Mouse (Mus musculus) heart, postnatal 25 days (tissue): ENCODE results near the gene Slc3a1. TPM values are rescaled to one million over a fixed set of nuclear protein-coding genes. Genes with fewer than 3 reads are reported as not detected.

Experiments used
- DNase-seq: peaks from one replicate; pipeline ENCODE4 v3.0.0; 2022; ENCODE audit warnings: low spot score
- intact Hi-C: fragments of 180-260 bp; cut with DNase I; formaldehyde crosslinking; loops from one replicate; pipeline ENCODE4 v1.15.1; 2025
- total RNA-seq, 2 experiments: library from RNA; stranded (reverse); gene quantifications; 2 replicates each; pipeline ENCODE4 v1.2.3; 2021

Gene Slc3a1
- total RNA-seq, 2 experiments from 2014 or later: not detected

- intact Hi-C loops: no loop called here
- no peak for DNase-seq
Observed at GRCm38 (mm10) chr17:85086501-85086900, 58.3 kb downstream of the Slc3a1 start.

DNA sequence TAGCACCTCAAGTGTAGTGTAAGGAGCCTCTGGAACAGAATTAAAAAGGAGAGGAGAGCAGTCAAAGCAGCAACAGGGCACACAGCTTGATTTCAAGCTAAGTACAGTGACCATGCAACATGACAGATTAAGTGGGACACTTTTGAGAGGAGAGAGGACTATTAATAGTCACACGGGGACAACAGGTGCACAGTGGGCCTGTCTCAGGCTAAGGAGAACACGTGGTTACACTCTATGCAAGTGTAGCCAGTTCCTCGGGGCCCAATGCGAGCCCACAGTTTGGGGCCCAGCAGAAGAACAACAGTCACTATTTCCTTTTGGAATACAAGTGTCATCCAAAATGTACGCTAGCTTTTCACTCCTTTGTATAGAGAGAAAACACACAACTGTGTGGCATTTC, 59.4 kb downstream of the Slc3a1 start:
- intact Hi-C loops: no loop called here
- DNase-seq: no peak

DNA sequence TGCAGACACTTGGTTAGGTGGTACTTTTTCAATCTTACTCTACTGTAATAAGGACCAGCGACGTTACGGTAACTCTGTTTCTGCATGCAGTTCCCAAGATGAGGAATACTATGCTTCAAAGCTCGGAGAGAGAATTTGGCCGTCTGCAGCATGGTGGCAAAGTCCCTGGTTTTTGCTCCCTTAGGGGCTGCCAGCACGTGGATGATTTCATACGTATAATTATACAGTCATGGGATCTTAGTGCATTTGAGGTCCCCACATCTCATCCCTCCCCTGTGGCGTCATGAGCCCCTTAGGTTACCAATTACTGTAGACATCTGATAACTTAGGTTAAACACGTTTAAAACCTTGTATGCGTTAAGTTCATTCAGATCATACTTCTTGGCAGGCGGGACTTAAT, 60.2 kb downstream of the Slc3a1 start:
- intact Hi-C loops: no loop called here
- no peak for DNase-seq

- intact Hi-C loops: no loop called here
- DNase-seq: no peak
Observed at GRCm38 (mm10) chr17:85089011-85089410, 60.8 kb downstream of the Slc3a1 start.

- intact Hi-C loops: loop anchor here (5.0 kb wide), 3 partner anchors 132 to 297 kb away; partner anchors contain the start of genes Lrpprc and Ppm1b
- DNase-seq: no peak
Observed at GRCm38 (mm10) chr17:85089621-85090020, 61.4 kb downstream of the Slc3a1 start.

GRCm38 (mm10) chr17:85090120-85091099, 62.2 kb downstream of the Slc3a1 start, which contains the start of the genes Prepl and Camkmt:
TSS of gene Prepl (minus strand) at chr17:85090241.
TSS of gene Camkmt (plus strand) at chr17:85090552.
- intact Hi-C loops: loop anchor here (5.0 kb wide), 3 partner anchors 133 to 298 kb away; partner anchors contain the start of genes Lrpprc and Ppm1b
- peak; percentile 93 for DNase-seq

GRCm38 (mm10) chr17:85091762-85092161, 63.6 kb downstream of the Slc3a1 start:
- no peak for DNase-seq
- intact Hi-C loops: loop anchor here (5.0 kb wide), 3 partner anchors 134 to 299 kb away; partner anchors contain the start of genes Lrpprc and Ppm1b

DNA sequence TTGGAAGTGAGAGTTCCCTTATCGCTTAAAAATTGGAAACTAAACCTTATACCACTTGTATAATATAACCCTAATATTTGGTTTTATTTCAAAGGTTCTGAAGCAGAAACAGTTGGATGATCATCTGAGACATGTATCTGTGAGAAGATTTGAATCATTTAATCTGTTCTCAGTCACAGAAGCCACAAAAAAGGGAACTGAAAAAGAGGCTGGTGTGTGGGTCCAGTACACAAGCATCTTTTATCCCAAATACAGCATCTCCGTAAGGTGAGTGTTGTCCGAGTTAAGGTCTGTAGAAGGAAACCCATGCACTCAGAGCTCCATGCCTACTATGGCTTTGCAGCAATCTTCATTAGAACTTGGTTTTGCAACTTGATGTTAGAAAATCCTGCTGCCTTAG, 68.2 kb downstream of the Slc3a1 start:
- no peak for DNase-seq
- intact Hi-C loops: no loop called here

- intact Hi-C loops: no loop called here
Observed at GRCm38 (mm10) chr17:85098677-85099323, 70.6 kb downstream of the Slc3a1 start.

DNA sequence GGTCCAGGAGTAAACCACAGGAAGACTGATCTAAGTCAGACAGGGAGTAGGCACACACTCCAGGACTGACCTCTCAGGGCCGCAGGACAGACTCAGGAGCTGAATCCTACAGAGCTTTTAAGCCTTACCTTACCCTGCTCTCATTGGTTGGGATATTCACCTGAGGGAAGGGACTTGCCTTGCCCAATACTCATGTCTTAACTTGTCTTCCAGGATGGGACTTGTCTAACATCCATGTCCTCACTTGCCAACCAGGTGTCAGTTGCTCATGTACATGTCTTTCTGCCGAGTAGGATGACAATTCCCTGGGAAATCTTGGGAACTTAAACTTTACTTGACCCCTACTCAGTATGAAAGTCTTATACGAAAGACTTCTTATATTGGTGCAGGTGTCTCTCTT, 72.1 kb downstream of the Slc3a1 start:
- no peak for DNase-seq
- intact Hi-C loops: no loop called here

More at GRCm38 (mm10) chr17:85098677-85099323, 70.6 kb downstream of the Slc3a1 start:
- DNase-seq: no peak

GRCm38 (mm10) chr17:85101751-85102150, 73.6 kb downstream of the Slc3a1 start:
- intact Hi-C loops: no loop called here
- no peak for DNase-seq

DNA sequence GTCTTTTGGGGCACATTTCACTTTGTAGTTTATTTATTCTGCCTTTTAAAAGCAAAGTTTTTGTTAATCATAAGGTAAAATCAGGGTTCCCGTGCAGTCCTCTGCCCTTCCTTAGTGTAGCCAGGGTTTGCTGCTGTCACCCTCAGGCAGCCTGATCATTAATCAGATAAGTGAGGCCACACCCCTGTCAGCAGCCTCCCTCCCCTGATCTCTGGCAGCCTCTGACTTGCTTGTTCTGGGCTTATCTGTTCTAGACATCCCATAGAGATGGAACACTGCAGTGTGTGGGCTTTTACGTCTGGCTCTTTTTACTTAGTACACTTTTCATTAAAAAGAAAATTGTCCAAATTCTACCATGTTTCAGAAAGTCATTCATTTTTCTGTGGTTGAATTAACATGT, 75.1 kb downstream of the Slc3a1 start:
- intact Hi-C loops: no loop called here
- DNase-seq: no peak

GRCm38 (mm10) chr17:85110640-85111039, 82.5 kb downstream of the Slc3a1 start:
- no peak for DNase-seq
- intact Hi-C loops: no loop called here

- DNase-seq: no peak
- intact Hi-C loops: no loop called here
Observed at GRCm38 (mm10) chr17:85113441-85113840, 85.3 kb downstream of the Slc3a1 start.

Other genes with a start within 250 kb of the Slc3a1 start
- gene Lrpprc, start 237.6 kb upstream of the Slc3a1 start, total RNA-seq: 100 to 1,000 TPM; 144 to 145 TPM
- 100 to 1,000 TPM; 116 to 119 TPM for gene Ppm1b, start 71.6 kb upstream of the Slc3a1 start, total RNA-seq
- 100 to 1,000 TPM; 147 to 152 TPM for gene Prepl, start 61.9 kb downstream of the Slc3a1 start, total RNA-seq
- gene Camkmt, start 62.2 kb downstream of the Slc3a1 start, total RNA-seq: 1 to 10 TPM; 2.2 to 2.5 TPM